Mouse (Mus musculus): ENCODE measurements at regions not wholly inside any gene's neighbourhood (a gene's known extent, or its start where the extent isn't known, plus 50 kb on each side); places are given as distances from the start of the nearest gene placed in this dataset.

- no peak overlapping the region for H3K27ac ChIP-seq (ENCODE audit: low read depth, low read length)
- no peaks in the 10 kb centered on the region for H3K9me3 ChIP-seq (ENCODE audit: control insufficient read depth, low read length)
- H3K27me3 ChIP-seq (ENCODE audit: control insufficient read depth, insufficient read depth, low read length): no peaks in the 10 kb centered on the region
- DNase-seq (ENCODE audit: low spot score, missing footprints) (no peak), ATAC-seq (ENCODE audit: low FRiP score) (no peak)
- no peak overlapping the region for H3K9ac ChIP-seq (ENCODE audit: low read length)
- no peak overlapping the region for H3K4me3 ChIP-seq (ENCODE audit: low read depth, low read length)
- H3K4me2 ChIP-seq: no peak overlapping the region
- 94% methylated on average over 4 of the region's 4 CpGs for WGBS
- H3K4me1 ChIP-seq (ENCODE audit: control insufficient read depth, insufficient read depth, low read length): no peaks in the 10 kb centered on the region
- no peaks in the 10 kb centered on the region for H3K36me3 ChIP-seq (ENCODE audit: control insufficient read depth, insufficient read depth, low read length)
Observed at GRCm38 (mm10) chr12:35670980-35671379, 136.1 kb upstream of the Ahr start.

GRCm38 (mm10) chr12:35668716-35669115 is 133.9 kb upstream of the Ahr start:
- H3K9ac ChIP-seq (ENCODE audit: low read length): no peak overlapping the region
- no peaks in the 10 kb centered on the region for H3K36me3 ChIP-seq (ENCODE audit: control insufficient read depth, insufficient read depth, low read length)
- no peaks in the 10 kb centered on the region for H3K27me3 ChIP-seq (ENCODE audit: control insufficient read depth, insufficient read depth, low read length)
- 85% methylated on average over 1 of the region's 1 CpGs for WGBS
- no peaks in the 10 kb centered on the region for H3K9me3 ChIP-seq (ENCODE audit: control insufficient read depth, low read length)
- ATAC-seq (ENCODE audit: low FRiP score) (no peak), DNase-seq (ENCODE audit: low spot score, missing footprints) (no peak)
- H3K4me3 ChIP-seq (ENCODE audit: low read depth, low read length): no peak overlapping the region
- H3K4me1 ChIP-seq (ENCODE audit: control insufficient read depth, insufficient read depth, low read length): no peaks in the 10 kb centered on the region
- H3K27ac ChIP-seq (ENCODE audit: low read depth, low read length): no peak overlapping the region
- H3K4me2 ChIP-seq: no peak overlapping the region

- ATAC-seq (ENCODE audit: low FRiP score) (no peak), DNase-seq (ENCODE audit: low spot score, missing footprints) (no peak)
- Histone ChIP-seq H3K4me2 (no peak overlapping the region), H3K4me3 (ENCODE audit: low read depth, low read length) (no peak overlapping the region), H3K9ac (ENCODE audit: low read length) (no peak overlapping the region), H3K27me3 (ENCODE audit: control insufficient read depth, insufficient read depth, low read length) (no peaks in the 10 kb centered on the region), H3K4me1 (ENCODE audit: control insufficient read depth, insufficient read depth, low read length) (no peaks in the 10 kb centered on the region), H3K27ac (ENCODE audit: low read depth, low read length) (no peak overlapping the region), H3K9me3 (ENCODE audit: control insufficient read depth, low read length) (no peaks in the 10 kb centered on the region), H3K36me3 (ENCODE audit: control insufficient read depth, insufficient read depth, low read length) (no peaks in the 10 kb centered on the region)
- WGBS: 90% methylated on average over 3 of the region's 3 CpGs
Observed at GRCm38 (mm10) chr12:35667705-35668104, 132.9 kb upstream of the Ahr start.

GRCm38 (mm10) chr12:35667218-35667617 is 132.4 kb upstream of the Ahr start:
- H3K4me3 ChIP-seq (ENCODE audit: low read depth, low read length): no peak overlapping the region
- H3K9ac ChIP-seq (ENCODE audit: low read length): no peak overlapping the region
- H3K4me2 ChIP-seq: no peak overlapping the region
- DNase-seq (ENCODE audit: low spot score, missing footprints) (no peak), ATAC-seq (ENCODE audit: low FRiP score) (no peak)
- no peaks in the 10 kb centered on the region for H3K4me1 ChIP-seq (ENCODE audit: control insufficient read depth, insufficient read depth, low read length)
- no peaks in the 10 kb centered on the region for H3K36me3 ChIP-seq (ENCODE audit: control insufficient read depth, insufficient read depth, low read length)
- H3K27me3 ChIP-seq (ENCODE audit: control insufficient read depth, insufficient read depth, low read length): no peaks in the 10 kb centered on the region
- no peaks in the 10 kb centered on the region for H3K9me3 ChIP-seq (ENCODE audit: control insufficient read depth, low read length)
- H3K27ac ChIP-seq (ENCODE audit: low read depth, low read length): no peak overlapping the region

GRCm38 (mm10) chr12:35666062-35666461 is 131.2 kb upstream of the Ahr start:
- no peak overlapping the region for H3K4me3 ChIP-seq (ENCODE audit: low read depth, low read length)
- H3K4me2 ChIP-seq: no peak overlapping the region
- H3K9me3 ChIP-seq (ENCODE audit: control insufficient read depth, low read length): no peaks in the 10 kb centered on the region
- WGBS: 78% methylated on average over 2 of the region's 2 CpGs
- DNase-seq (ENCODE audit: low spot score, missing footprints) (no peak), ATAC-seq (ENCODE audit: low FRiP score) (no peak)
- H3K27ac ChIP-seq (ENCODE audit: low read depth, low read length): no peak overlapping the region
- H3K27me3 ChIP-seq (ENCODE audit: control insufficient read depth, insufficient read depth, low read length): no peaks in the 10 kb centered on the region
- no peaks in the 10 kb centered on the region for H3K4me1 ChIP-seq (ENCODE audit: control insufficient read depth, insufficient read depth, low read length)
- H3K36me3 ChIP-seq (ENCODE audit: control insufficient read depth, insufficient read depth, low read length): no peaks in the 10 kb centered on the region
- no peak overlapping the region for H3K9ac ChIP-seq (ENCODE audit: low read length)

GRCm38 (mm10) chr12:35663062-35663461 is 128.2 kb upstream of the Ahr start:
- Histone ChIP-seq H3K4me1 (ENCODE audit: control insufficient read depth, insufficient read depth, low read length) (no peaks in the 10 kb centered on the region), H3K36me3 (ENCODE audit: control insufficient read depth, insufficient read depth, low read length) (no peaks in the 10 kb centered on the region), H3K4me2 (no peak overlapping the region), H3K9me3 (ENCODE audit: control insufficient read depth, low read length) (no peaks in the 10 kb centered on the region), H3K9ac (ENCODE audit: low read length) (no peak overlapping the region), H3K4me3 (ENCODE audit: low read depth, low read length) (no peak overlapping the region), H3K27me3 (ENCODE audit: control insufficient read depth, insufficient read depth, low read length) (no peaks in the 10 kb centered on the region), H3K27ac (ENCODE audit: low read depth, low read length) (no peak overlapping the region)
- DNase-seq (ENCODE audit: low spot score, missing footprints): no peak
- ATAC-seq (ENCODE audit: low FRiP score): no peak
- WGBS: 83% methylated on average over 1 of the region's 1 CpGs

GRCm38 (mm10) chr12:35656563-35656962 is 121.7 kb upstream of the Ahr start:
- Histone ChIP-seq H3K36me3 (ENCODE audit: control insufficient read depth, insufficient read depth, low read length) (no peaks in the 10 kb centered on the region), H3K4me3 (ENCODE audit: low read depth, low read length) (no peak overlapping the region), H3K4me2 (no peak overlapping the region), H3K9ac (ENCODE audit: low read length) (no peak overlapping the region), H3K27ac (ENCODE audit: low read depth, low read length) (no peak overlapping the region), H3K4me1 (ENCODE audit: control insufficient read depth, insufficient read depth, low read length) (no peaks in the 10 kb centered on the region), H3K27me3 (ENCODE audit: control insufficient read depth, insufficient read depth, low read length) (no peaks in the 10 kb centered on the region), H3K9me3 (ENCODE audit: control insufficient read depth, low read length) (no peaks in the 10 kb centered on the region)
- WGBS: 81% methylated on average over 3 of the region's 3 CpGs
- ATAC-seq (ENCODE audit: low FRiP score) (no peak), DNase-seq (ENCODE audit: low spot score, missing footprints) (no peak)

GRCm38 (mm10) chr12:35649772-35650171 is 114.9 kb upstream of the Ahr start:
- no peak overlapping the region for H3K4me2 ChIP-seq
- DNase-seq (ENCODE audit: low spot score, missing footprints): no peak
- H3K36me3 ChIP-seq (ENCODE audit: control insufficient read depth, insufficient read depth, low read length): no peaks in the 10 kb centered on the region
- no peak overlapping the region for H3K9ac ChIP-seq (ENCODE audit: low read length)
- no peak overlapping the region for H3K4me3 ChIP-seq (ENCODE audit: low read depth, low read length)
- H3K27me3 ChIP-seq (ENCODE audit: control insufficient read depth, insufficient read depth, low read length): no peaks in the 10 kb centered on the region
- ATAC-seq (ENCODE audit: low FRiP score): no peak
- H3K4me1 ChIP-seq (ENCODE audit: control insufficient read depth, insufficient read depth, low read length): no peaks in the 10 kb centered on the region
- no peaks in the 10 kb centered on the region; the same call in 1 of the 2 replicates for H3K9me3 ChIP-seq (ENCODE audit: control insufficient read depth, low read length)
- H3K27ac ChIP-seq (ENCODE audit: low read depth, low read length): no peak overlapping the region
- WGBS: 91% methylated on average over 3 of the region's 3 CpGs

GRCm38 (mm10) chr12:35642473-35642872 is 107.6 kb upstream of the Ahr start:
- no peaks in the 10 kb centered on the region for H3K9me3 ChIP-seq (ENCODE audit: control insufficient read depth, low read length)
- H3K4me2 ChIP-seq: no peak overlapping the region
- ATAC-seq (ENCODE audit: low FRiP score) (no peak), DNase-seq (ENCODE audit: low spot score, missing footprints) (no peak)
- H3K27ac ChIP-seq (ENCODE audit: low read depth, low read length): no peak overlapping the region
- no peaks in the 10 kb centered on the region for H3K27me3 ChIP-seq (ENCODE audit: control insufficient read depth, insufficient read depth, low read length)
- H3K4me3 ChIP-seq (ENCODE audit: low read depth, low read length): no peak overlapping the region
- H3K4me1 ChIP-seq (ENCODE audit: control insufficient read depth, insufficient read depth, low read length): no peaks in the 10 kb centered on the region
- H3K36me3 ChIP-seq (ENCODE audit: control insufficient read depth, insufficient read depth, low read length): no peaks in the 10 kb centered on the region
- H3K9ac ChIP-seq (ENCODE audit: low read length): no peak overlapping the region

GRCm38 (mm10) chr12:35641741-35642140 is 106.9 kb upstream of the Ahr start:
- ATAC-seq (ENCODE audit: low FRiP score): no peak
- no peak for DNase-seq (ENCODE audit: low spot score, missing footprints)
- no peaks in the 10 kb centered on the region for H3K9me3 ChIP-seq (ENCODE audit: control insufficient read depth, low read length)

More at GRCm38 (mm10) chr12:35641741-35642140, 106.9 kb upstream of the Ahr start:
- Histone ChIP-seq H3K36me3 (ENCODE audit: control insufficient read depth, insufficient read depth, low read length) (no peaks in the 10 kb centered on the region), H3K27ac (ENCODE audit: low read depth, low read length) (no peak overlapping the region), H3K4me2 (no peak overlapping the region), H3K9ac (ENCODE audit: low read length) (no peak overlapping the region), H3K27me3 (ENCODE audit: control insufficient read depth, insufficient read depth, low read length) (no peaks in the 10 kb centered on the region), H3K4me1 (ENCODE audit: control insufficient read depth, insufficient read depth, low read length) (no peaks in the 10 kb centered on the region), H3K4me3 (ENCODE audit: low read depth, low read length) (no peak overlapping the region)
- WGBS: 26% methylated on average over 1 of the region's 1 CpGs

Data from midbrain, embryonic 11.5 days (tissue).